In genomic region chr1:134435414-134435813, GRCm38 (mm10) we compare ENCODE assay signal across 11 mouse cellular contexts. TPM values are rescaled to one million over a fixed set of nuclear protein-coding genes. Genes with fewer than 3 reads are reported as not detected.
A peak's percentile ranks its signal among the peaks of the same experiment; 100 is the strongest.
DNase-seq lines count a peak whose midpoint lies in the region; ATAC-seq and TF ChIP-seq lines count a peak whose summit lies in the region.
"Had no signal": no experiment of that assay in that cellular context is flagged by ENCODE, and none has a peak within 500 bp of the region (broad histone marks: within the 10 kb centered on the region; RNA-seq: fewer than 3 reads in every experiment).

No protein-coding gene starts in this region.

- H3K27me3 ChIP-seq in cerebellum, adult 2 months (ENCODE audit: control insufficient read depth, insufficient read depth, low read length) = no peaks in the 10 kb centered on the region
- H3K27me3 ChIP-seq in lung, embryonic 14.5 days (ENCODE audit: insufficient read depth, low read length) = no peaks in the 10 kb centered on the region
- no peaks in the 10 kb centered on the region for H3K27me3 ChIP-seq in stomach, postnatal 0 days (ENCODE audit: control insufficient read depth, insufficient read depth, low read length)
- H3K27me3 ChIP-seq: heart, embryonic 15.5 days; neural tube, embryonic 13.5 days had no signal

- TF ChIP-seq EP300 in stomach, postnatal 0 days (optimal IDR thresholded peaks at IDR 0.05) = no peak

- intact Hi-C loops in left cerebral cortex, postnatal 25 days (cut with DNase I) = no loop called here

- no peak overlapping the region for H3K9ac ChIP-seq in lung, embryonic 14.5 days
- H3K9ac ChIP-seq in stomach, postnatal 0 days (ENCODE audit: low read length) = no peak overlapping the region
- H3K9ac ChIP-seq: heart, embryonic 15.5 days; neural tube, embryonic 13.5 days had no signal

- 29% methylated on average over 4 of the region's 4 CpGs for WGBS in cerebellum, adult 2 months
- 32% methylated on average over 4 of the region's 4 CpGs for WGBS in lung, embryonic 14.5 days
- 35% methylated on average over 4 of the region's 4 CpGs for WGBS in stomach, postnatal 0 days

- no peak overlapping the region for H3K4me3 ChIP-seq in cerebellum, adult 2 months (replicated peaks; ENCODE audit: insufficient read depth, low read depth, low read length)
- H3K4me3 ChIP-seq in lung, embryonic 14.5 days (ENCODE audit: low read depth, low read length) = no peak overlapping the region
- no peak overlapping the region for H3K4me3 ChIP-seq in stomach, postnatal 0 days (ENCODE audit: low read depth, low read length)
- H3K4me3 ChIP-seq: heart, embryonic 15.5 days; neural tube, embryonic 13.5 days had no signal

- TF ChIP-seq CTCF in cerebellum, adult 2 months (IDR thresholded peaks at IDR 0.05; ENCODE audit: borderline replicate concordance, insufficient read depth, low read depth, low read length) = peak; percentile 26; the same call in 1 of the 2 replicates
- TF ChIP-seq CTCF in lung, embryonic 14.5 days (IDR thresholded peaks at IDR 0.05; ENCODE audit: low read depth) = peak; percentile 43
- TF ChIP-seq CTCF in stomach, postnatal 0 days (IDR thresholded peaks at IDR 0.05; ENCODE audit: low read depth) = peak; percentile 58

- no peak overlapping the region for H3K27ac ChIP-seq in cerebellum, adult 2 months (ENCODE audit: insufficient read depth, low read length)
- H3K27ac ChIP-seq in lung, embryonic 14.5 days (ENCODE audit: low read depth) = no peak overlapping the region
- H3K27ac ChIP-seq in stomach, postnatal 0 days (replicated peaks) = no peak overlapping the region
- H3K27ac ChIP-seq: heart, embryonic 15.5 days; neural tube, embryonic 13.5 days had no signal

- DNase-seq in cerebellum, adult 2 months = no peak
- peak; percentile 68 for DNase-seq in lung, embryonic 14.5 days
- DNase-seq in lung, postnatal 25 days (ENCODE audit: low spot score) = no peak
- DNase-seq in liver = peak; percentile 68
- peak; percentile 39 for DNase-seq in stomach, postnatal 0 days (ENCODE audit: low spot score)
- DNase-seq in left cerebral cortex, postnatal 25 days (ENCODE audit: low spot score in 2 of 2) = no peak
- DNase-seq in adrenal gland, adult 18-20 months (ENCODE audit: low spot score in 2 of 2) = no peak

- TF ChIP-seq POLR2A in cerebellum, adult 2 months (IDR thresholded peaks at IDR 0.05; ENCODE audit: borderline replicate concordance, insufficient read depth, low read length) = no peak

- no peaks in the 10 kb centered on the region for H3K9me3 ChIP-seq in lung, embryonic 14.5 days (ENCODE audit: low read depth, low read length)
- no peaks in the 10 kb centered on the region for H3K9me3 ChIP-seq in stomach, postnatal 0 days (ENCODE audit: control insufficient read depth, low read length)
- H3K9me3 ChIP-seq: heart, embryonic 15.5 days; neural tube, embryonic 13.5 days had no signal

- H3K4me1 ChIP-seq in cerebellum, adult 2 months (ENCODE audit: control insufficient read depth, insufficient read depth, low read length) = no peaks in the 10 kb centered on the region
- no peaks in the 10 kb centered on the region for H3K4me1 ChIP-seq in lung, embryonic 14.5 days (ENCODE audit: insufficient read depth)
- no peaks in the 10 kb centered on the region for H3K4me1 ChIP-seq in stomach, postnatal 0 days (replicated peaks; ENCODE audit: control insufficient read depth, insufficient read depth)
- H3K4me1 ChIP-seq: heart, embryonic 15.5 days; neural tube, embryonic 13.5 days had no signal

- H3K36me3 ChIP-seq in lung, embryonic 14.5 days (ENCODE audit: insufficient read depth) = peaks cover 34% of the 10 kb centered on the region
- peaks cover 8% of the 10 kb centered on the region for H3K36me3 ChIP-seq in stomach, postnatal 0 days (ENCODE audit: control insufficient read depth, insufficient read depth, low read length)

- H3K4me2 ChIP-seq in lung, embryonic 14.5 days = no peak overlapping the region
- H3K4me2 ChIP-seq in stomach, postnatal 0 days (replicated peaks; ENCODE audit: low read depth) = no peak overlapping the region
- H3K4me2 ChIP-seq: heart, embryonic 15.5 days; neural tube, embryonic 13.5 days had no signal

- ATAC-seq in cerebellum, adult (ENCODE audit: insufficient number of reproducible peaks, low FRiP score, low TSS enrichment) = no peak
- ATAC-seq in lung, embryonic 14.5 days (ENCODE audit: insufficient read depth) = no peak
- ATAC-seq in stomach, postnatal 0 days (ENCODE audit: low FRiP score, low TSS enrichment) = no peak

RNA-seq across cellular contexts. Expression of gene Klhl12, which starts 19.9 kb away (rescaled TPM):
- 29.8 and 30.7 TPM in 2 replicates for polyA plus RNA-seq in cerebellum, adult 2 months (2012; rRNA removed)
- 26.6 and 29.9 TPM in 2 replicates for polyA plus RNA-seq in lung, embryonic 14.5 days (2014; fragmentation: Nextera tagmentation; extraction: Ambion mirVana)
- polyA plus RNA-seq in stomach, postnatal 0 days (2015; fragmentation: Nextera tagmentation; extraction: Ambion mirVana) = 10.0 and 10.6 TPM in 2 replicates
- 10 to 100 TPM; 37.1 to 37.7 TPM for total RNA-seq in left cerebral cortex, postnatal 25 days (2021)
- 10 to 100 TPM; 18.7 to 20.7 TPM for total RNA-seq in adrenal gland, adult 18-20 months (2021)

RNA-seq across cellular contexts. Expression of gene Adipor1, which starts 20.2 kb away (rescaled TPM):
- polyA plus RNA-seq in cerebellum, adult 2 months (2012; rRNA removed) = 68.1 and 70.2 TPM in 2 replicates
- polyA plus RNA-seq in lung, embryonic 14.5 days (2014; fragmentation: Nextera tagmentation; extraction: Ambion mirVana) = 83.9 and 86.8 TPM in 2 replicates
- polyA plus RNA-seq in stomach, postnatal 0 days (2015; fragmentation: Nextera tagmentation; extraction: Ambion mirVana) = 84.4 and 90.2 TPM in 2 replicates
- 10 to 100 TPM; 62.3 to 63.5 TPM for total RNA-seq in left cerebral cortex, postnatal 25 days (2021)
- 100 to 1,000 TPM; 132 to 137 TPM for total RNA-seq in adrenal gland, adult 18-20 months (2021)

RNA-seq across cellular contexts. Expression of gene Cyb5r1, which starts 30.1 kb away (rescaled TPM):
- polyA plus RNA-seq in cerebellum, adult 2 months (2012; rRNA removed) = 22.3 and 23.0 TPM in 2 replicates
- 33.9 and 37.8 TPM in 2 replicates for polyA plus RNA-seq in lung, embryonic 14.5 days (2014; fragmentation: Nextera tagmentation; extraction: Ambion mirVana)
- polyA plus RNA-seq in stomach, postnatal 0 days (2015; fragmentation: Nextera tagmentation; extraction: Ambion mirVana) = 14.2 and 14.3 TPM in 2 replicates
- total RNA-seq in left cerebral cortex, postnatal 25 days (2021) = 10 to 100 TPM; 15.8 to 16.6 TPM
- total RNA-seq in adrenal gland, adult 18-20 months (2021) = 10 to 100 TPM; 33.0 to 57.8 TPM

RNA-seq across cellular contexts. Expression of gene 4933406M09Rik, which starts 49.7 kb away (rescaled TPM):
- not detected in 2 replicates for polyA plus RNA-seq in cerebellum, adult 2 months (2012; rRNA removed)
- not detected in 2 replicates for polyA plus RNA-seq in lung, embryonic 14.5 days (2014; fragmentation: Nextera tagmentation; extraction: Ambion mirVana)
- polyA plus RNA-seq in stomach, postnatal 0 days (2015; fragmentation: Nextera tagmentation; extraction: Ambion mirVana) = not detected in 2 replicates
- not detected for total RNA-seq in left cerebral cortex, postnatal 25 days (2021)
- not detected for total RNA-seq in adrenal gland, adult 18-20 months (2021)
- polyA plus RNA-seq: C2C12; heart, embryonic 15.5 days; neural tube, embryonic 13.5 days had no signal

RNA-seq across cellular contexts. Expression of gene Rabif, which starts 59.0 kb away (rescaled TPM):
- 33.5 and 33.9 TPM in 2 replicates for polyA plus RNA-seq in cerebellum, adult 2 months (2012; rRNA removed)
- 38.4 and 39.6 TPM in 2 replicates for polyA plus RNA-seq in lung, embryonic 14.5 days (2014; fragmentation: Nextera tagmentation; extraction: Ambion mirVana)
- 31.4 and 32.2 TPM in 2 replicates for polyA plus RNA-seq in stomach, postnatal 0 days (2015; fragmentation: Nextera tagmentation; extraction: Ambion mirVana)
- 10 to 100 TPM; 30.6 to 31.8 TPM for total RNA-seq in left cerebral cortex, postnatal 25 days (2021)
- total RNA-seq in adrenal gland, adult 18-20 months (2021) = 10 to 100 TPM; 22.0 to 27.1 TPM

Comparison
In these comparisons a context has a peak if more than half of its experiments do, and no peak if none do; other contexts are left out.
1. DNase-seq: peak in lung, embryonic 14.5 days (single experiment), liver (single experiment) and stomach, postnatal 0 days (single experiment); none in cerebellum, adult 2 months (0 of 2), lung, postnatal 25 days (single experiment), left cerebral cortex, postnatal 25 days (0 of 2) and adrenal gland, adult 18-20 months (0 of 2).
2. Peak in every context shown above with its lines, with median percentiles within 50 percentile points of each other: CTCF ChIP-seq.